Mouse (Mus musculus): Measurements from ENCODE around the gene E2f7.

GRCm38 (mm10) chr10:110794564-110795205, 49.4 kb downstream of the E2f7 start:
- TF ChIP-seq CTCF (IDR thresholded peaks at IDR 0.05 in 2 of 3, conservative IDR thresholded peaks at IDR 0.05 in 1 of 3; ENCODE audit: control insufficient read depth in 1 of 3, insufficient read depth in 1 of 3, low read depth in 2 of 3, low read length in 3 of 3, poor library complexity in 1 of 3, severe bottlenecking in 1 of 3) (peak; percentile 89 to 92 (median 91)), EP300 (IDR thresholded peaks at IDR 0.05; ENCODE audit: low read depth in 1 of 2, low read length in 2 of 2) (no peak), BHLHE40 (IDR thresholded peaks at IDR 0.05; ENCODE audit: borderline replicate concordance, low read depth, low read length) (no peak), MAX (IDR thresholded peaks at IDR 0.05; ENCODE audit: low read length) (no peak), POLR2A (IDR thresholded peaks at IDR 0.05; ENCODE audit: control insufficient read depth in 1 of 2, insufficient read depth in 1 of 2, low read depth in 1 of 2, low read length in 2 of 2, poor library complexity in 1 of 2) (no peak), ETS1 (IDR thresholded peaks at IDR 0.05; ENCODE audit: low read depth, low read length) (no peak), CHD2 (IDR thresholded peaks at IDR 0.05; ENCODE audit: low read length) (no peak), ZNF384 (IDR thresholded peaks at IDR 0.05; ENCODE audit: low read depth, low read length) (no peak), JUND (IDR thresholded peaks at IDR 0.05; ENCODE audit: low read depth, low read length) (no peak), ZC3H11A (IDR thresholded peaks at IDR 0.05; ENCODE audit: low read depth, low read length) (peak; percentile 77), USF1 (IDR thresholded peaks at IDR 0.05; ENCODE audit: low read depth, low read length) (peak; percentile 6; the same call in 1 of the 2 replicates), HCFC1 (IDR thresholded peaks at IDR 0.05; ENCODE audit: low read depth, low read length) (no peak), KAT2A (conservative IDR thresholded peaks at IDR 0.05; ENCODE audit: low read depth, low read length) (no peak)
